Mouse (Mus musculus): ENCODE measurements around the gene Urad. TPM values are rescaled to one million over a fixed set of nuclear protein-coding genes. Genes with fewer than 3 reads are reported as not detected.
A peak's percentile ranks its signal among the peaks of the same experiment; 100 is the strongest.

The Urad gene
- polyA plus RNA-seq, 1 experiment from 2014 or later: not detected

- peak; percentile 67 for DNase-seq (ENCODE audit: low spot score)
- Histone ChIP-seq H3K4me3 (peak overlapping the region; percentile 30), H3K9me3 (replicated peaks) (no peaks in the 10 kb centered on the region), H3K27ac (no peak overlapping the region), H3K27me3 (ENCODE audit: low read depth, poor library complexity, severe bottlenecking) (peaks cover 100% of the 10 kb centered on the region), H3K36me3 (no peaks in the 10 kb centered on the region), H3K4me1 (peaks cover 69% of the 10 kb centered on the region)
- whole genome bisulfite sequencing: under 1% methylated on average over 54 of the region's 54 CpGs
These were observed 17.7 kb downstream of the Urad start for GRCm38 (mm10) chr5:147304276-147305155.

GRCm38 (mm10) chr5:147302746-147303400 lies 19.4 kb downstream of the Urad start:
- Histone ChIP-seq H3K4me1 (peaks cover 65% of the 10 kb centered on the region), H3K36me3 (no peaks in the 10 kb centered on the region), H3K9me3 (replicated peaks) (no peaks in the 10 kb centered on the region), H3K4me3 (no peak overlapping the region), H3K27ac (no peak overlapping the region), H3K27me3 (ENCODE audit: low read depth, poor library complexity, severe bottlenecking) (peaks cover 99% of the 10 kb centered on the region)
- whole genome bisulfite sequencing: 10% methylated on average over 13 of the region's 13 CpGs
- no peak for DNase-seq (ENCODE audit: low spot score)

- DNase-seq (ENCODE audit: low spot score): no peak
- WGBS: 25% methylated on average over 8 of the region's 8 CpGs
- peaks cover 60% of the 10 kb centered on the region for H3K4me1 ChIP-seq
- H3K4me3 ChIP-seq: no peak overlapping the region
- H3K27me3 ChIP-seq (ENCODE audit: low read depth, poor library complexity, severe bottlenecking): peaks cover 99% of the 10 kb centered on the region
- no peak overlapping the region for H3K27ac ChIP-seq
- H3K36me3 ChIP-seq: no peaks in the 10 kb centered on the region
- no peaks in the 10 kb centered on the region for H3K9me3 ChIP-seq (replicated peaks)
These were observed 20.1 kb downstream of the Urad start for GRCm38 (mm10) chr5:147302141-147302540.

- Histone ChIP-seq H3K36me3 (no peaks in the 10 kb centered on the region), H3K27ac (no peak overlapping the region), H3K27me3 (ENCODE audit: low read depth, poor library complexity, severe bottlenecking) (peaks cover 99% of the 10 kb centered on the region), H3K4me3 (peak overlapping the region; percentile 23; the same call in 1 of the 2 replicates), H3K4me1 (peaks cover 56% of the 10 kb centered on the region), H3K9me3 (replicated peaks) (no peaks in the 10 kb centered on the region)
- peak; percentile 61 for DNase-seq (ENCODE audit: low spot score)
- 10% methylated on average over 10 of the region's 10 CpGs for WGBS
These were observed 20.5 kb downstream of the Urad start for GRCm38 (mm10) chr5:147301781-147302070.

- H3K27me3 ChIP-seq (ENCODE audit: low read depth, poor library complexity, severe bottlenecking): peaks cover 97% of the 10 kb centered on the region
- H3K9me3 ChIP-seq (replicated peaks): no peaks in the 10 kb centered on the region
- H3K4me1 ChIP-seq: peaks cover 50% of the 10 kb centered on the region
- 6% methylated on average over 21 of the region's 21 CpGs for WGBS
- no peak overlapping the region for H3K27ac ChIP-seq
- peak; percentile 65 for DNase-seq (ENCODE audit: low spot score)
- H3K4me3 ChIP-seq: peak overlapping the region; percentile 23
- no peaks in the 10 kb centered on the region for H3K36me3 ChIP-seq
These were observed 21.1 kb downstream of the Urad start for GRCm38 (mm10) chr5:147300917-147301780.

GRCm38 (mm10) chr5:147300001-147300363 lies 22.3 kb downstream of the Urad start:
- Histone ChIP-seq H3K27me3 (ENCODE audit: low read depth, poor library complexity, severe bottlenecking) (peaks cover 97% of the 10 kb centered on the region), H3K36me3 (no peaks in the 10 kb centered on the region), H3K27ac (no peak overlapping the region), H3K9me3 (replicated peaks) (no peaks in the 10 kb centered on the region), H3K4me3 (peak overlapping the region; percentile 44), H3K4me1 (peaks cover 39% of the 10 kb centered on the region)
- WGBS: 9% methylated on average over 4 of the region's 4 CpGs
- no peak for DNase-seq (ENCODE audit: low spot score)

GRCm38 (mm10) chr5:147299255-147300000 lies 22.8 kb downstream of the Urad start:
- H3K27ac ChIP-seq: no peak overlapping the region
- peaks cover 33% of the 10 kb centered on the region for H3K4me1 ChIP-seq
- no peaks in the 10 kb centered on the region for H3K36me3 ChIP-seq
- H3K27me3 ChIP-seq (ENCODE audit: low read depth, poor library complexity, severe bottlenecking): peaks cover 97% of the 10 kb centered on the region
- H3K4me3 ChIP-seq: peak overlapping the region; percentile 44
- WGBS: 1% methylated on average over 41 of the region's 41 CpGs
- H3K9me3 ChIP-seq (replicated peaks): no peaks in the 10 kb centered on the region
- peak; percentile 78 for DNase-seq (ENCODE audit: low spot score)

- H3K36me3 ChIP-seq: no peaks in the 10 kb centered on the region
- H3K27me3 ChIP-seq (ENCODE audit: low read depth, poor library complexity, severe bottlenecking): peaks cover 97% of the 10 kb centered on the region
- no peak overlapping the region for H3K27ac ChIP-seq
- peaks cover 41% of the 10 kb centered on the region for H3K4me1 ChIP-seq
- no peak overlapping the region for H3K4me3 ChIP-seq
- H3K9me3 ChIP-seq (replicated peaks): no peaks in the 10 kb centered on the region
- no peak for DNase-seq (ENCODE audit: low spot score)
- 71% methylated on average over 5 of the region's 5 CpGs for WGBS
These were observed 25.0 kb downstream of the Urad start for GRCm38 (mm10) chr5:147297249-147297648.

- peaks cover 72% of the 10 kb centered on the region for H3K27me3 ChIP-seq (ENCODE audit: low read depth, poor library complexity, severe bottlenecking)
- H3K9me3 ChIP-seq (replicated peaks): no peaks in the 10 kb centered on the region
- H3K27ac ChIP-seq: no peak overlapping the region
- H3K36me3 ChIP-seq: no peaks in the 10 kb centered on the region
- peak; percentile 65 for DNase-seq (ENCODE audit: low spot score)
- H3K4me3 ChIP-seq: no peak overlapping the region
- WGBS: 20% methylated on average over 20 of the region's 20 CpGs
- H3K4me1 ChIP-seq: peaks cover 19% of the 10 kb centered on the region
These were observed 28.1 kb downstream of the Urad start for GRCm38 (mm10) chr5:147294121-147294520.

- peaks cover 66% of the 10 kb centered on the region for H3K27me3 ChIP-seq (ENCODE audit: low read depth, poor library complexity, severe bottlenecking)
- WGBS: 20% methylated on average over 18 of the region's 18 CpGs
- H3K36me3 ChIP-seq: no peaks in the 10 kb centered on the region
- H3K9me3 ChIP-seq (replicated peaks): no peaks in the 10 kb centered on the region
- no peak overlapping the region for H3K4me3 ChIP-seq
- DNase-seq (ENCODE audit: low spot score): peak; percentile 92
- no peak overlapping the region for H3K27ac ChIP-seq
- peaks cover 17% of the 10 kb centered on the region for H3K4me1 ChIP-seq
These were observed 28.9 kb downstream of the Urad start for GRCm38 (mm10) chr5:147293127-147293910.

- Histone ChIP-seq H3K27me3 (ENCODE audit: low read depth, poor library complexity, severe bottlenecking) (peaks cover 59% of the 10 kb centered on the region), H3K4me1 (peaks cover 17% of the 10 kb centered on the region), H3K36me3 (no peaks in the 10 kb centered on the region), H3K4me3 (no peak overlapping the region), H3K27ac (no peak overlapping the region), H3K9me3 (replicated peaks) (no peaks in the 10 kb centered on the region)
- peak; percentile 42 for DNase-seq (ENCODE audit: low spot score)
- WGBS: 37% methylated on average over 13 of the region's 13 CpGs
These were observed 29.6 kb downstream of the Urad start for GRCm38 (mm10) chr5:147292506-147293120.

All from limb, embryonic 10.5 days (tissue).